Mouse (Mus musculus) spleen, postnatal 36 days (tissue): ENCODE data around the gene Gbp5.
"Not testable (repeated sequence)": the region's sequence is repeated elsewhere in the genome, so short reads cannot be mapped to it uniquely, and the experiment has no call there.

Source experiments
- DNase-seq, 2 experiments: peaks; one replicate each; pipeline ENCODE4 v3.0.0; 2022; ENCODE audit warnings: low spot score in 2 of 2, mixed read lengths in 1 of 2

The Gbp5 gene

DNA sequence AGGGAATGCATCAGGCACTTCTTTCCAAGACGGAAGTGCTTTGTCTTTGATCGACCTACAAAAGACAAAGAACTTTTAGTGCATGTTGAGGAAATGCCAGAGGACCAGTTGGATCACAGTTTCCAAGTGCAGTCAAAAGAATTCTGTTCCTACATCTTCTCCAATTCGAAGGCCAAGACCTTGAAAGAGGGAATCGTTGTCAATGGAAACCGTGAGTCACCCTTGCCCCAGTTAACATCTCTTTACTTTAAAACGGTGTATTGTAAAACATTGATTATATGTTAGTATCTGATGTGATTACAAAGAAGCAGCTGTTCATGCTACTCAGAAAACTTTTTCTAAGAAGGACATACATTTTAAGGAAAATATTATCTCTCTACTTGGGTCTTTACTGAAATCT lies 47.6 kb downstream of the Gbp5 start:
- DNase-seq = no peak

DNA sequence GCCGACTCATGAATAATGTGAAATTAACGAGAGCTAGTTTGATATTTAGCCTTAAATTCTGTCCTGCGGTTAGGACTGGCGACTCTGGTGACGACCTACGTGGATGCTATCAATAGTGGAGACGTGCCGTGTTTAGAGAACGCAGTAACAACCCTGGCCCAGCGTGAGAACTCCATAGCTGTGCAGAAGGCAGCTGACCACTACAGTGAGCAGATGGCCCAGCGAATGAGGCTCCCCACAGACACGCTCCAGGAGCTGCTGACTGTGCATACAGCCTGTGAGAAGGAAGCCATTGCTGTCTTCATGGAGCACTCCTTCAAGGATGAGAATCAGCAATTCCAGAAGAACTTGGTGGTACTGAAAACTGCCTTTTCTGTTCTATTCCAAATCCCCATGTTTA lies 49.0 kb downstream of the Gbp5 start:
- DNase-seq = not testable (repeated sequence)

DNA sequence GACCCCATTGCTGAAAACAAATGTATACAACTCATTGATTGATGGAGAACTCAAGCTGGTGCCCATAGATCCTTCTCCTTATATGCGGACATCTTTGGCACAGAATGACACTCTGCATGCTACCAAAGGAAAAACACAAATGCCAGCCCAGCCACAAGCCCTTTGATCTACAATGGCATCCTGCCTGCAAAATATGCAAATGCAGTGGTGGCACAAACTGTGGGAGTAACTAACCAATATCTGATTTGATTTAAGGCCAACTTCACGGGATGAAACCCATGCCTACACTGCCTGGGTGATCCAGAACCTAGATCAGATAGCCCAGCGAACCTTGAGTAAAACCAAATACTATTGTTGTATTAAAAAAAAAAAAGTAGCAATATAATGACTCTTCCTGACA lies 52.9 kb downstream of the Gbp5 start:
- DNase-seq = no peak

GRCm38 (mm10) chr3:142550052-142550676 lies 56.4 kb downstream of the Gbp5 start:
- no peak for DNase-seq

GRCm38 (mm10) chr3:142554601-142555000 lies 60.8 kb downstream of the Gbp5 start:
- DNase-seq = no peak

DNA sequence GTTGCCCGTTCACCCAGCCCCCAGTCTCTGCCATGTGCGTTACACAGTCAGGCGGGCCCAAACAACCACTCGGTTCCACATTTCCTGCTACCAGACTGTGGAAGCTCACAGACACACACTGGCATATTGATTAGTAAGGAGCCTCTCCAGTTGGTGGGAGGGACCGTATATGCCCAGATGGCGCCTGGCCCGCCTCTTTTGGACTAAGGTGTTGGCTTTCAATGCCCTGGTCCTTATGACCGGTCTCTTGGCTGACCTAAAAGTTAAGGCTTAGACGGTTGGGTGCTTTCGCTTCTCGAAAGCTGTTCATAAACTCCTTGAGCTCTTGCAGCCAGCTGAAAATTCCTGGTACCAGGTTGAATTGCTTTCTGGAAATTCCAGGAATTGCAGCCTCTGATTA lies 61.8 kb downstream of the Gbp5 start:
- no peak for DNase-seq

DNA sequence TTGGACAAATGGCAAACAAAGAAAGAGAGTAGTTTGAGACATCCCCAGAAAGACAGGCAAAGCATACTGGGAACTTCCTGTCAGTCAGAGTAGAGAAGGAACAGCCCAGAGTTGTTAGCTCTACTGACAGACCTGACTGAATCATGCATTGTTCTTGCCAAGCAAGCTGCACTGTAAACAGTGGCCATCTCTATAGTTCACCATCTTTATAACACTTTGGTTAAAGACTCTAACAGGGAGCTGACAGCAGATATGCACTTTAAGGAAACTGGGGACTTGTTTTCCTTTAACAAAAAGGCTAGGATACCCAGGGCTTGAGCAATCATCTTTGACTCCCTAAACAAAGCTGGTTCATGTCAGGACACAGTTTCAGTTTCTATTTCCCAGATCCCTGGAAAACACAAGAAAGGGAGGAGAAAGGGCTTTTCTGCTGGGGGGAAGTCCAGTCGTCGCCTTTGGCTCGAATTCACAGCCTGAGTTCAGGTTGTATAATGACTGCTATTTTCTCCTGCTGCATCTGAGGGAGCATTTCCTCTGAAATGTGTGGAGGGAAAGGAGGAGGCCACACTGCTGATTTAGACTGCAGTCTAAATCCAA lies 66.0 kb downstream of the Gbp5 start, which contains the start of gene Gbp3:
Gbp3 (plus strand) TSS at position 395 of the 597 bp plus-strand sequence.
- DNase-seq = peak; percentile 26

DNA sequence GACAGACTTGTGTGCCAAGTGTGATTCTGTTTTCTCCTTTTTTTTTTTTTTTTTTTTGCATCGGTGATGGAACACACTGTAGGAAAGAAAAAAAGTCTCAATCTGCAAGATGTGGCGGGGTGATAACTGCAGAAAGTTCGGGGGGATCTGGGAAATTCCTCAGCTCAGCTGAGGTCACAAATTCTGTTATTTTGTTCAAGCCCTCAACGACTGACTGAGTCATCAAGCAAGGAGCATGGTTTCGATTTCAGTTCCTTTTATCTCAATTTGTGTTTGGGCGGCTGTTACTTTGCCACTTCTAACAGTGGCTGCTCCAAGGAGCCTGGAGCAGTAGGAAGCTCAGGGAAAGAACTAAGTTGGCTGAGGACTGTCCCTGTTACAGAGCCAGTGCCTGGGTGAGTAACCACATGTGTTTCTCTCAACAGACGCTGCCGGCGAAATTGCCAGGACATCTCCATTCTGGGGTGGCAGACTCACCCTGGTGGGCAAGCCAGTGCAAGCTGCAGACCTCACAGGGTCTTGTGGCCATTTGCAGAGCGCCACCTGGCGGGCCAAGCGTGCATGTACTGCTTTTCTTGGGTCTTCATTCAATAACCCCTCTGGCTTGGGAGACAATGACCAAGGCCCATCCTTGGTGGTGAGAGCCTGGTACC lies 66.6 kb downstream of the Gbp5 start:
- peak; percentile 83 to 89 for DNase-seq

DNA sequence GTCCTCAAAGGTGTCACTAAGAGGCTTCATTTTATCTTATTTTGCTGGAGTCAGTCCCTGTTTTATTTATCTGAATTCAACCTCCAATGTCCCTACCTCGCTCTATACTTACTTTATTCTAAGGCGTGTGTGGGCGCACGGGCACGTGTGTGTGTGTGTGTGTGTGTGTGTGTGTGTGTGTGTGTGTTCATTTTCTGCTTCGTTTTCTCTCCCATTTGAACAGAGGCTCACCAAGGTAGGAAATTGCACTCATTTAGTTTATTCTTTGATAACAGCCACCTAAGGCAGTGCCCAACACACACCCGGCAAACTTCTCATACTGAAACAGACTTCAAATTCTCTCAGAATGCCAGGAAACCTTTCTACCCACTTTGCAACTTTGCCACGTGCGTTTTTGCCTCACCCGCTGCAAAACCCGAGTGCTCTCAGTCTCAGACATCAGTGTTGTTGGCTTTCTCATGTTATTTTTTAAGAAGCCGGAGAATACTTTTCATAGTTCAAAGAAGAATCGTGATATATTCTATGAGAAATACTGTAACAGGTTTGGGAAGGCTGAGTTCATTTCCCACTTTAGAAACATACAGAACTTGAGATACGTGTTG lies 67.4 kb downstream of the Gbp5 start:
- DNase-seq = no peak

- no peak for DNase-seq
Measured at GRCm38 (mm10) chr3:142561666-142562065, 67.9 kb downstream of the Gbp5 start.

DNA sequence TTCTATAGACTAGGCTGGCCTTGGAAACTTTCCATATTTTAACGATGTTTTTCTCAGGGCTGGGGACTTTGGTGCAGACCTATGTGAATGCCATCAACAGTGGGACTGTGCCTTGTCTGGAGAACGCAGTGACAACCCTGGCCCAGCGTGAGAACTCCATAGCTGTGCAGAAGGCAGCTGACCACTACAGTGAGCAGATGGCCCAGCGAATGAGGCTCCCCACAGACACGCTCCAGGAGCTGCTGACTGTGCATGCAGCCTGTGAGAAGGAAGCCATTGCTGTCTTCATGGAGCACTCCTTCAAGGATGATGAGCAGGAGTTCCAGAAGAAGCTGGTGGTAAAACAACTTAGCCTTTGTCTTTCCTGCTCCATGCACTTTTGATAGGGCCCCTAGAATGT lies 73.7 kb downstream of the Gbp5 start:
- not testable (repeated sequence) for DNase-seq

- no peak for DNase-seq
Measured at GRCm38 (mm10) chr3:142570738-142571137, 77.0 kb downstream of the Gbp5 start.
